Mouse (Mus musculus) frontal cortex, adult (tissue): ENCODE measurements around the gene Smarcc1.

Experiments
- ATAC-seq: cut with Nextera tagmentation; 2 replicates; pipeline ENCODE4 v1.9.2; 2017; ENCODE audit warnings: mild to moderate bottlenecking, moderate library complexity, mixed read lengths; ENCODE audit not compliant: low TSS enrichment

The Smarcc1 gene

DNA sequence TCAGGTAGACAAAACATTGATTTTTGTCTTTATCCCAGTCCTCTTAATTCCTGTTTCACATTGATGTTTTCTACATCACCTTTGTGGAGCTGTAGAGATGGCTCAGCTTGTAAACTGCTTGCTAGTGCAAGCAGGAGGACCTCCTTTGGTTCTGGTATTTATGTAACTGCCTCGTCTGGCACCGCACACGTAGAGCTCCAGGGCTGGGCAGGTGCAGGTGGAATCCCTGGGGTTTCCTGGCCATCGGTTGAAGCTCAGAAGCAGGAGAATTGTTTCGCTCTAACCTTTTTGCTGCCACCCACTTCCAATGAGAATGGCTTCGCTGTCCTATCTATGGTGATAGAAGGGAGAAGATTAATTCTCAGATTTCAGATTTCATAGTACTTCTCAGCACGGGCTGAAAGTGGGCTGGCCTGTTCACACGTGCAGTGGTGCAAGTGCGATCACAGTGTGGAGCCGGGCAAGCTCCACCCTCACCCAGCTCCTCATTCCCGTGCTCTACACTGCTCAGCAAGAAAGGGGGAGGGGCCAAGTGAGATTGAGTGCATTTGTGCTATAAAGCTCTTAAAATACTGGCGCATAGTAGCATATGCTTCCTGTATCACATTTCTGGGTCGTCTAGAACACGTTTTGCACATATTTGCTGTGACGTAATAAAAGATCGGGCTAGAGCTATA is 113.0 kb downstream of the Smarcc1 start:
- peak; percentile 75 for ATAC-seq

DNA sequence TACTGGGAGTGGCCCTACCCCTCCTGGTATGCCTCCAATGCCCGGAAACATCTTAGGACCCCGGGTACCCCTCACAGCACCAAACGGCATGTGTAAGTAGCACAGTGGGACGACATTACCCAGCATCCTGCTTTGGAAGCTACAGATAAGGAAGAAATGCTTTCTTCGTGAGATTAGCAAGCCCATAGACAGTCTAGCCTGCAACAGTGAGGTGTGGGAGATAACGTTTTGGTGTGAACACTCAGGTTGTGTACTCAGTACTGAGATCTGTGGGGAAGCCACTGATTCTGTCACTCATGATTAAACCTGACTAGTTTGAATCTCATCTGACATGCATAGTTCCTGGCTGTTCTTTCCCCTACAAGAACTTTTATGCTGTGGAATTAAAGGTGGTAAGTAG is 117.5 kb downstream of the Smarcc1 start:
- no peak for ATAC-seq

DNA sequence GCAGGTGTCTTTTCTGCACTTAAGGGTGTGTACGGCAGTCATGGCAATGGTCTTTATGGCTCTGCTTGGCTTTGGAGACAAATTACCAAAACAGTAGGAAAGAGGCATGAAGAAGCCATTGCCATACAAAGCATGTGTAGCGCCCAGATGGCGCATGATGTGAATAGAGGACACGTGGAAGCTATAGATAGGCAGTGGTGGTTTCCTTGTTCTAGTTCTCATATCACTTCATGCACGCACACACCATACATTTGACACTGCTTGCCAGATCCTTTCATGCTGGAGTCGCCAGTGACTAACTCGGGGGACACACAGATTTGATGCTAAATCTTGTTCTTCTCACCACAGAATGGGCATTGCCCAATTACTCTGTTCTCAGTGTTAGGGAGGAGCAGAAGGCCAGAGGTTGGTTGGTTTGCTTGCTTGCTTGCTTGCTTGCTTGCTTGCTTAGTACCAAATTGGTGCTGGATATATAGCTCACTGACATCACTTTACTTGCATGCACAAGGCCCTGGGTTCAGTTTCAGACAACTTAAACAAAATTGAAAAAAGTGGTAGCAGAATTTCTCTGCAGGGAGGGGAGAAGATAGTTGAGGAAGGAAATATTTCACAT is 125.8 kb downstream of the Smarcc1 start, which contains the start of gene Cspg5:
TSS of gene Cspg5 (plus strand) at position 563 of the 613 bp plus-strand sequence.
- no peak for ATAC-seq

DNA sequence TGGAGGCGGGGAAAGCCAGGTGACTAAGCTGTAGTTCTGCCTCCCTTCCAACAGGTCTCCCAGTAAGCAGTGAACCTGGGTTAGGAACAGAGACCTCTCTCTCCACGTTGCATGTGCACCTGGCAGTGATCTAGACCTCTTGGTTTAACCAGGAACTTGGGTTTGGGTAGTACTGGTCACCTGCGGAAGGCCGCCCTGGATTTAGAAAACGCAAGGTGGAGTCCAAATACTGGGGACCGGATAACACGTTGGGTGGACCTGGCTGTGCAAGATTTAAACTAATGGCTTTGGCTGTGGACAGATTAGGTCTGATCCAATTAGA is 127.0 kb downstream of the Smarcc1 start:
- no peak for ATAC-seq

DNA sequence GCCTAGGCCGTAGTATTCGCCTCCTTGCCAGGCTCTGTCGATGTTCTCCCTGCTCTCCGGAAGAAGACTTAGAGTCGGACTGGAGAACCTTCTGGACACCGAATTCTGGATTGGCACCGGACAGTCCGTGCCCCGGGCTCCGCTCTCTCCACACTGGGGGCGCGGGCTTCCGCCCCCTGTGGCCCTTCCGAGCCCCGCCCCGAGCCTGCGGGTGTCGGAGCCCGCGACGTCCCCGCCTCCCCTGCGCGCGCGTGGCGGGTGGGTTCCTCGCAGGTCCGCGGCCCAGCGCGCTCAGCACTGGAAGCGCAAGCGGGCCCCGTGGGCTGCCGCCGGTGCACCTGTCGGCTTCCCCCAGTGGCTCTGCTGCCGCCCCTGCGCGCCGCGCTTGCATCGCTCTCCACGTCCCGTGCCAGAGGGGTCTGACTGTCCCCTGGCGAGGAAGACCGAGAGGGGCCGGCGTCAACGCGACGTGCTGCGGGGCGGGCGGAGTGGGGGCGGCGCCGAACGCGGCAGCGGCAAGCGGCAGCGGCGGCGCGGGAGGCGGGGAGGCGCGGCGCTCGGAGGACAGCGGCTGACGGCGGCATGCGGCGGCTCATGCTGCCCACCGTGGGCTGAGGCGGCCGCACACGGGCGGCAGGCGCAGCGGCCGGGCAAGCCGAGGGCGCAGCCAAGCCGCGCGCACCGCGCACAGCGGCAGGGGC is 127.5 kb downstream of the Smarcc1 start:
- ATAC-seq, result peak; percentile 45

DNA sequence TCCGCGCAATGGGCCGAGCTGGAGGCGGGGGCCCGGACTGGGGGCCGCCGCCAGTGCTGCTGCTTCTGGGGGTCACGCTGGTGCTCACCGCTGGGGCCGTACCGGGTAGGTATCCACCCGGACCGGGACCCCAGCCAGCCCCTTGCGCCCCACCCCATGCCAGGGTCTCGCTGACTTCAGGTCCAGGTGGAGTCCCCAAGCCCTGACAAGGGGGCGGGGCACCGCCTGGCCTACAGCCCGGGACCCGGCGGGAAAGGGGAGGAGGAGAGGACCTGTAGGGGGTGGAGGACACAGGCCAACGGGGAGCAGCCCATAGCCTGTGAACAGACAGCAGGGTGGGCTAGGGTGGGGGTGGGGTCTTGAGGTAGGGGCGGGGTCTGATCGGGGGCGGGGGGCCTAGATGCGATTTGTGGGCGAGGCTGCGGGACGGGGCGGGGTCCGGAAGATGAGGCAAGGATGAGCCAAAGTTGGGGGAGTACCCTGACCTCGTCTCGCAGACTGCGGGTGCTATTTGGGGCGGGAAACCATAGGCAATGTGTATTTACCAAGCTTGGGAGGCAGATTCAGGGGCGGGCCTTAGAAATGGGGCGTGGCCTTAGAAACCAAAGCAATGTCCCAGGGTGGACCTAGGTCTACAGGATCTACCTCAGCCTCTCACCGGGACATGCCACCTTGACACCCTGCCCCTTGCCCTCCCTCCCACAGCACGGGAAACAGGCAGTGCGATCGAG is 128.2 kb downstream of the Smarcc1 start:
- ATAC-seq, result peak; percentile 8; the same call in 1 of the 2 replicates

DNA sequence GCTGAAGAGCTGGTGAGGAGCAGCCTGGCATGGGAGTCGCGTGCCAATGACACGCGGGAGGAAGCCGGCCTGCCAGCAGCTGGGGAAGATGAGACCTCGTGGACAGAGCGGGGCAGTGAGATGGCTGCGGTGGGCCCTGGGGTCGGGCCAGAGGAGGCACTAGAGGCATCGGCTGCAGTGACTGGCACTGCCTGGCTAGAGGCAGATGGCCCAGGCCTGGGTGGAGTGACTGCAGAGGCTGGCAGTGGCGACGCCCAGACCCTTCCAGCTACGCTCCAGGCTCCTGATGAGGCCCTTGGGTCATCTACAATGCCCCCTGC is 128.8 kb downstream of the Smarcc1 start:
- peak; percentile 2; the same call in 1 of the 2 replicates for ATAC-seq

DNA sequence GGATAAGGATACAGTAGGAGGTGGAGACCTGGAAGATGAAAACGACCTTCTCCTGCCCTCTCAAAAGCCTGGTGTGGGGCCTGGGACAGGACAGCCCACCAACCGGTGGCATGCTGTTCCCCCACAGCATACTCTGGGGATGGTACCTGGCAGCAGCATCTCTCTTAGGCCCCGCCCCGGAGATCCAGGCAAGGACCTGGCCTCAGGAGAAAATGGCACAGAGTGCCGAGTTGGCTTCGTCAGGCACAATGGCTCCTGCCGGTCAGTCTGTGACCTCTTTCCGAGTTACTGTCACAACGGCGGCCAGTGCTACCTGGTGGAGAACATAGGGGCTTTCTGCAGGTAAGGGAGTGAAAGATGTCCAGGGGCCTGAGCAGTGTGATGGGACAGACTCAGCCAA is 129.5 kb downstream of the Smarcc1 start:
- ATAC-seq, result no peak

DNA sequence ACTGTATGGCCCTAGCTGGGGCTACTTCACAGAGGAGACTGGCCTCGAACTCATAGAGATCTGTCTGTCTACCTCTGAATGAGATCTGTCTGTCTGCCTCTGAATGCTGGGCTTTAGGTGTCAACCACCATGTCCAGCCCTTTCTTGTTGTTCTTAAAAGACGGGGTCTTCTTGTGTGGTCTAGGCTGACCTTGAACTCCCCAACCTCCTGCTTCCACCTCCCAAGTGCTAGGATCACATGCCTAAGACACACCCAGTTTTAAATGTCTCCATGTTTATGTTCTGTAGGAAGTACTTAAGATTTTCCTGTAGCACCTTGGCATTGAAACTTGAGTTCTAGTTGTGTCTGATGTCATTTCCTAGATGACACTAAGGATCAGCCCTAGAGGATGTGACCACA is 131.4 kb downstream of the Smarcc1 start:
- no peak for ATAC-seq

DNA sequence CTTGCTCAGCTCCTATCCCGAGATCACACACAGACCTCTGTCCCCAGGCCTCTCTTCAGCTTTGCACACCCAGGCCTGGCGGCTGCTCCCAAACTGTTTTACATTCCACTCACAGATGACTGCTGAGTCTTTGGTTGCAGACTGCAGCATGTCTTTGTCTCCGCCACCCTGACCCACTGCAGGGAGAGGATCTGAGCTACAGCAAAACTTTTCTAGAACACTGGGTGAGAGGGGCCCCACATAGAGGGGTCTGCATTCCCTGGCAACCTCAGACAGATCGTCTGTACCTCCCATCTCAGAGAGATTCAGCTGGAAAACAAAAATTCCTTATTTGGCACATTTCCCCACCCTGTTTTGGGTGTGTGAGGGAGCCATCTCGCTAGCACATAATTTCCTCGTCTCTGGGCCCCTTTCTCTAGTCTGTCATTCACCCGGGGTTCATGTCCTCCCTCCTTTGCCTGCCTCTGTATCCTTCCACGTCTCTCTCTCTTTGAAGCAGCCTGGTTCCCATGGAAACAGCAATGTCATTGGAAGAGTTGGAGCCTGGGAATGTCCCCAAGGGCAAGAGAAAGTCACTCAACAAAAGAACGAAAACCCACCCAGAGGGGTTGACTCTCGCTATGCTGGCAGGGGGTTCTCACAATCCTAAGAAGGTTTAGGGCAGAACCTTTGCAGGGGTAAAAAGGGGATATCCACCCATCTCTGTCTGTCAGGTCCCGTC is 132.5 kb downstream of the Smarcc1 start:
- peak; percentile 62 for ATAC-seq

DNA sequence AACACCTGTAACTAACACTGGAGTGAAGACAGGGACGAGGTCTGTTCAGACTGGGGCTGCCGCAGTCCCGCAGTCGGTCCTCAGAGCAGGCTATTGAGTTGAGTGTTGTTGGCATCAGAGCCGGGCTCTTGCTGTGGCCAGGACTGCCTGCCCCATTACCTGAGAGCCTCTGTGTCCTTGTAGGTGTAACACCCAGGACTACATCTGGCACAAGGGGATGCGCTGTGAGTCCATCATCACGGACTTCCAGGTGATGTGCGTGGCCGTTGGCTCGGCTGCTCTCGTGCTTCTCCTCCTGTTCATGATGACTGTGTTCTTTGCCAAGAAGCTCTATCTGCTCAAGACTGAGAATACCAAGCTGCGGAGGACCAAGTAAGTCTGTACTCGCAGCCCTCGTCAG is 133.3 kb downstream of the Smarcc1 start:
- ATAC-seq, result peak; percentile 9; the same call in 1 of the 2 replicates

DNA sequence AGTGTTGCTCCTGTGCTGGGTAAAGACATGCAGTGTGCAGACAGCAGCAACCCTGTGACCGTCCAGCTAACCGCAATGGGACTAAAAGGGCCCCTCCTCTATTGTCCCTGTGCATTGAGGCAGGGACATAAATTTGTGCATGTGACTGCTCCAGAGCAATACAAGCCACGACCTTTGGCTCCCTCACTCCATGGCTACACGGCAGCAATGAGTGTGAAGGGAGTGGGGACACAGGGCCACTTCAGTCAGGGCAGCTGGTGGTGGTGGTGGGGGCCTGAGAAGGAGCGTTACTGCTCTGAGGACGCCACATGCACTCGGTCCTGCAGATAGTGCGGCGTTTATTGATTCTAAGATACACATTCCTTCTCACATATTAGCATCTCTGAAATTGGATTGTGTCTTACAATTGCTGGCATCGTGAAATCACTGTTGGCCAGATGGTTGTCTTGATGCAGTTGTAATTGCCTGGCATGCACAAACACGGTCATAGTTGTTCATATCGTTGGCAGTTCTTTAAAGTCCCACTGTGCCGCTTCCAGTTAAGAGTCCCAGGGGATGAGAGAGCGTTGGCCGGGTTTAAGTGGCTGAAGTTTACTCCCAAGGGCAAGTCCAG is 138.0 kb downstream of the Smarcc1 start:
- 0 out of 2 replicates have a peak, but pooled peaks have one; percentile 17 for ATAC-seq

DNA sequence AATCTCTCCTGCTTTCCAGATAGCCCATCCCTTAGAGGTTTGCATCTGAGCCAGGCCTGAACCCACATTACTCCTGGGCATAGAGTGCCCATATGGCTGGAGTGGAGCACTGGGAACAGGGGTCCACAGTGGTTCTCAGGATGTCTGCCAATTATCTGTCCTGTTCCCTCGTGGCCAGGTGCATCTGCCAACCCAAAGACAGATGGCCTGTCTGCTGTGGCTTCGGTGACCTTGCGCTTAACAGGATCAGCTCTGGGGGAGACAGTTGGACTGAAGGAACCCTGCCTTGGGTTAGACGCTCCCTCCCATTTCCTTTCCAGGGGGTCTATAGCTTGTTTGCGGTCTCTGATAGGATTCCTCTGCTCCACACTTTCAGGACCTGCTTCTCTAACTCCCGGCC is 141.1 kb downstream of the Smarcc1 start:
- ATAC-seq, result no peak

DNA sequence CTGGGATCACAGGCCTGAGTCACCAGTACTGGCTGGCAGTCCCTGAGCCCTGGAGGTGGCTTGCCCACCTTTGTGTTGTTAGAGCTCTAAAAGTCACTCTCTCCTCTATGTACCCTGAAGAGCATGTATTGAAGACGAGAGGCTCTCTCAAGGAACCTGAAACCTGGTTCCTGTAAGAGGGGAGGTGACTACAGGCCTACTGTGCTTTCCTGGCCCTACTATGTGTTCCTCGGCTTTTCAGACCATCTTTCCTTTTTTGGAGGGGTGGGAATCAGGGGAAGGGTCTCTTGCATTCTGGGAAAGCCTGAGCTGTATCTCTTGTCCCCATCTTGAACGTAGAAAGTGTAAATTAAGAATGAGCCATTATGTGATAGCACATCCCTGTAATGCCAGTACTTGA is 141.6 kb downstream of the Smarcc1 start:
- no peak for ATAC-seq

DNA sequence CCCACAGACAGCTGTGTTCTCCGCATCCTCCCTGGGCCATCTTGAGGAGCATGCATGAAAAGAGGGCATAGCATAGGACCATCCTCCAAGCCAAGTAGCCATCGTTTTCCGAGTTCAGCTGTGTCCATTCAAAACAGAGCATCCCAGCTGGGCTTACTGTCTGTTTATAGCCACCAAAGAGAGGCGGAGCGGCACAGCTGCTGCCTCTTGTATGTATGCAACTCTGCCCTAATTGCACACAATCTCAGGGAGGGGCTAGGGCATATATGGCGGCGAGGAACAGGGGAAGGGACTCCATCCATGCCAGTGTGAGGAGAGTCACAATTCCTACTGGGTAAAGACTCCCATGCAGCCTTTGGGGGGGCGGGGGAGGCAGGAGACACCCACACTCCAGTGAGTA is 145.7 kb downstream of the Smarcc1 start:
- peak; percentile 22; the same call in 1 of the 2 replicates for ATAC-seq

DNA sequence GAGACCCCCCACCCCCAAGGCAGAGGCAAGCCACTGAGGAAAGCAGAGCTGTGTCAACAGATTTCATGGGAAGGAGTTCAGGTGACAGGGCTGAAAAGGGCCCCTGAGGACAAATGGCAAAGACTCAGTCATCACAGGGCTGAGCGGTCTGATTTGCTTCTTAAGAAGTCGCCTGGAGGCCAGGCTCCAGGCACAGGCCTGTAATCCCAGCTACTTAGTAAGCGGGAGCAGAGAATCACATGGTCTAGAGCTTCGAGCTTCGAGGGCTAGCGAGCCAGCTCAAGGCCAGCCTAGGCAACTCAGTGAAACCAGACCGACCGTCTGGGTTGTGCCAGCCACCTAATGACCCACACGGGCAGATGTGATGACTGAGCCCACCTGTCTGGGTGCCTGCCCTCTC is 147.5 kb downstream of the Smarcc1 start:
- ATAC-seq, result no peak

DNA sequence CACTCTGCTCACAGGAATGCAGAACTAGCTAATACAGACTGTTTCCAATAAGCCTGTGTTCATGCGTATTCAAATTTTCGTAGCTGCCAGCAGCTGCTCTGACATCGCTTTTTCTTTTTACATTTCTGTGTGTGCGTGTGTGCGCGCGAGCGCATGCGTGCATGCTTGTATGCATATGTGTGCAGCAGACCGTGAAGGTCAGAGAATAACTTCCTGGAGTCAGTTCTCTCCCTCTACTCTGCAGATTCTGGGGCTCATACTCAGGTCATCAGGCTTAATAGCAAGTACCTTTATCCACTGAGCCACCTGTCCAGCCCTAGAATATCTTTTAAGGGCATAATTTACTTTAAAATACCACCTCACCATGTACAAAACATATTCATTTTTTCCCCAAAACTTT is 150.9 kb downstream of the Smarcc1 start:
- ATAC-seq, result 0 out of 2 replicates have a peak, but pooled peaks have one; percentile 31

DNA sequence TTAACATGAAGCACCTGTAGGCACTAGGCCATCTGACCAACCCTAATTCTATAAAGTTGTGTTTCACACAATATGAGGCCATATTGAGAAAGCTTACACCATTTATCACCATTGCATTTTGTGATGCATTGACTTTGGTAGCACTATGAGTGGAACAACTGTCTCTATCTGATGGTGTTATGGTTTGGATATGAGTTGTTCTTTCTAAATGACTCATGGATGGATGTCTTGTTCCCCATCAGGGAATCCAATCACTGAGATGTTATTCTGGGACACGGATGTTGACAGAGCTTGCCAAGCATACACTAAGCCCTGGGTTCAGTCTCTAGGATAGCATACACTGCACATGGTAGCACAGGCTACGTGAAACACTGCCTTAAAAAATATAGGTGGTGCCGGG is 154.8 kb downstream of the Smarcc1 start:
- ATAC-seq, result no peak

DNA sequence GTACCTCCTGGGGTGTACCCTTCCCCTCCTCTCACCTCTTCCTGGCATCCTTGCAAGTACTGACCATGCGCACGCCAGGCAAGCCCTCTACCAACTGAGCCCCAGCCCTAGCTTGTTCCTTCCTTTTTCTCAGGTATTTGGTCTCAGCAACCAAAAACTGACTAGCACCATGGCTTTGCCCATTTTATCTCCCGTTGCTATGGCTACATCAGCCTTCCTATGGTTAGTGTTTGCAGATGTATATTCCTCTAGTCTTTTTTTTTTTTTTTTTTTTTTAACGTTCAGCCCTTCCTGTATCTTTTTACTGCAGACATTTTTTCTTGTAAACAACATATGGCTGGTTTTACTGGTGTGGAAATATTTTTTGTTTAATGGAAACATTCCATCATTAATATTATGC is 156.0 kb downstream of the Smarcc1 start:
- peak; percentile 31; the same call in 1 of the 2 replicates for ATAC-seq

DNA sequence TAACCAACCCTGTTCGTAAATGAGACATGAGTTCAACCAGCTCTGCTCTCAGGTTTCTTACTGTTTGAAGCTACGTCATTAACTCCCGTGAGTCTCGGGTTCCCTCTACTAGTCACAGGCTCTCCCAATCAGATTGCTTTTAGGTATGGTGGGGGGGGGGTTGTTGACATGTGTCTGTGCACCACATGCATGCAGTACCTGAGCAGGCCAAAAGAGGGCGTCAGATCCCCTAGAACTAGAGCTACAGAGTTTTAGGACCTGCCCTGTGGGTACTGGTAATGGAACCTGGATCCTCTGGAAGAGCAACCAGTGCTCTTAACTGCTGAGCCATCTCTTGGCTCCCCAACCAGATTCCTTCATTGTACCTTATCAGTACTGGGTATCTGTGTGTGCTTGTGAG is 158.4 kb downstream of the Smarcc1 start:
- no peak for ATAC-seq

DNA sequence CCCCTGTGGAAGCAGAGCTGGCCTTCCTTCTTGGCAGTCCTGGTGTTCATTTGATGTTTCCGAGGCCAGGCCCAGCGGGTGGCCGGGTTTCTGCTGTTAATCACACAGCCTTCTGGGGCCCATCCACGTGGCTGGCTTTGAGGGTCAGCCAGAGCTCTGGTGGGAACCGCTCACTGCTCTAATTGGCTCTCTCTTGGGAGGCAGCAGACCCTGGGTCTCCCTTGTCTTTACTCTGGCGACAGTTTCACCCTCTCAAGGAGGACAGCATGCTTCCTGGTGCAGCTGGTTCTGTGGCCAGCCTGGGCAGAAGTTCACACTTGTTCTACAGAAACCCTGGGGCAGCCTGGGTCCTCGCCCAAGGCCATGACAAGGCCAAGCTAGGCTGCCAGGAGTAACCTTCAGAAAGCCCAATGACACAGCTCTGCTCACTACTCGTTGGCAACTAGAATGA is 159.9 kb downstream of the Smarcc1 start:
- ATAC-seq, result peak; percentile 56
